Mouse (Mus musculus) right cerebral cortex, adult 2 months (tissue): Measurements from ENCODE around the gene Rpn1.

Experiments used
- DNase-seq, 2 experiments: peaks; one replicate each; pipeline ENCODE4 v3.0.0; 2021 to 2022; ENCODE audit warnings: low spot score in 2 of 2

Gene Rpn1

DNA sequence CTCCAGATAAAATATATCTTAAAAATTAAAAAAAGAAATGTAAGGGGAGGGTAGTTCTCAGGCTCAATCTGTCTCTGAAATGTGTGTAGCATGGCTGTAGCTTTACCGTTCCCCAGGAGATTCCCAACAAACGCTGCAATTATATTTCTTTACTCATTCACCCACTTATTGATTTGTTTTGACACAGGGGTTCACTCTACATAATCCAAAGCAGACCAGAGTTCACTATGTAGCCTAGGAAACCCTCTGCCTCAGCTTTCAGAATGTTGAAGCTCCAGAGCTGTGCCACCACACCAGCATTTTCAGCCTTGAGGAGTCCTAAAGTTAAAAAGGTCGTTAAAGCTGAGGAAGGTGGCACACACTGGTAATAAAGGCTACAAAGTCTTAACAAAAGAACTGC lies 18.3 kb upstream of the Rpn1 start:
- no peak for DNase-seq

GRCm38 (mm10) chr6:88067722-88068121 lies 16.6 kb upstream of the Rpn1 start:
- no peak for DNase-seq

GRCm38 (mm10) chr6:88068739-88069138 lies 15.5 kb upstream of the Rpn1 start:
- no peak for DNase-seq

GRCm38 (mm10) chr6:88070468-88070867 lies 13.8 kb upstream of the Rpn1 start:
- DNase-seq, result no peak

GRCm38 (mm10) chr6:88071216-88071615 lies 13.1 kb upstream of the Rpn1 start:
- no peak for DNase-seq

DNA sequence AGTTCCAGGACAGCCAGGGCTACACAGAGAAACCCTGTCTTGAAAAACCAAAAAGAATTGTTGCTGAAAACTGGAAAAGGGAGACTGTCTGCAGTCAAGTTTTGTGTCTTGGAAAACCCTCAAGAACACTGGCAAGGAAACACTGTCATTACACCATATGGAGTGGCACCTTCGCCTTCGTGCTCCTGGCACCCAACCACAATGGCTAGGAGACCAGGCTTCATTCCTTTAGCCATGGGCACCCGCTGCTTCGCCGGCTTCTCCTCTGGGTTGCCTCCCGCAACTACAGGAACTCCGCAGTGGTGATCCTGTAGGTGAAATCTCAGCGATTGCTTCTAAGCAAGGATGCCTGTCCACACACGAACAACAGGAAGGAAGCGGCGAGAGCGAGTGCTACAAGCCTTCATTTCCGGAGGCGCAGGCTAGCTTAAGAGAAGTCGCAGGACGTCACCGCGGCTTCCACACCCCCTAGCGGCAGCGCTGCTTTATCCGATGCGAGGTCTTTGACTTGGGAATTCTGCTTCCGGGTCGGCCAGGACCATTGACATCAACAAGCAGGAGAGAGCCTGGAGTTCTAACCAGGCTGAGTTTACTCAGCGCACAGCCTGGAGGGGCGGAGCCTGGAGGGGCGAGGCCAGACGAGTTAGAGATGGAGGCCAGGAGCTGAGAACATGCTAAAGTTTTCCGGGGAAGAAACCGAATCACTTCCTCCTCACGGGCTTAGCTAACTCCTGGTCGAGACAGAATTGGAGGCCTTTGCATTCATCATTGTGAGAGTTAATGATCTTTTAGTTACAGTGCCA lies 9.3 kb upstream of the Rpn1 start:
- peak; percentile 95 to 98 for DNase-seq

DNA sequence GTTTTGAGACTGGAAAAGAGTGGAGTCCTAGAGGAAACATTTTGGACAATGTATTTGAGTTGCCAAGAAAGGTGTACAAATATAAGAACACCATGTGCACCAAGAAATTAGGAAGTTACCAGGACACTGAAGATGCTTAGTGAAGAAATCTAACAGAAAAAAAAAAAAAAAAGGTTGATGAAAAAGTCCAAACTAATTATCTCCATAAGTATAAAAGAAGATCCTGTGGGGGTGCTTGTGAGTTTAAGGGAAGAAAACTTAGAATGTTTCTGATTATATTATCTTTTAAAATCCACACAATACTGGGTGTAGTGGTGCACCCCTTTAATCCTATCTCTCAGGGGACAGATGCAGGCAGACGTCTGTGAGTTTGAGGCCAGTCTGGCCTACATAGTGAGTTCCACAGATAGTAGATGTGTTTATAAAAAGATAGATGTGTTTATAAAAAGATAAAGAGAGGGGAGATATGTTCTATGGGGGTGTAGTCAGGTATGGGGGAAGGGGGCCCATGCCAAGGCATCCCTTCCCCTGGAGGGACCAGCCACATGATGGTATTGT lies 8.2 kb upstream of the Rpn1 start:
- no peak for DNase-seq

- DNase-seq, result no peak
Measured at GRCm38 (mm10) chr6:88083095-88083494, 1.2 kb upstream of the Rpn1 start.

DNA sequence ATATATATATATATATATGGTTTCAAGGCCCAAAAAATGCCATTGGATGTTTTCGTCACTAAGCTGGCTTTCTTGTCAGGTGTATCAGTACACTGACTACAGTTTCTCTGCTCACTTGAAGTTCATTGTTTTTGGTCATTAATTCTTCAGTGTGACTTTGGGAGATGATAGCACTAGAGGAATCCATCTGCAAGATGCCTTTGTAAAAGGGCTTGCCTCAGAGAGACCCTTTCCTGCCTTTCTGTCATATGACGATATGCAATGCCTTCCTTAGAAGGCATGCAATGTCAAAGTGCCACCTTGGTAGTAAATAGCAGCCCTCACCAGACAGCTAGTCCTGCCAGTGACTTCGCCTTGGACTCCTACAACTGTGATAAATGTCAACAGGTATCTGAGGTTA lies 610 bp upstream of the Rpn1 start:
- no peak for DNase-seq

- no peak for DNase-seq
Measured at GRCm38 (mm10) chr6:88088971-88089370, 4.7 kb downstream of the Rpn1 start.

DNA sequence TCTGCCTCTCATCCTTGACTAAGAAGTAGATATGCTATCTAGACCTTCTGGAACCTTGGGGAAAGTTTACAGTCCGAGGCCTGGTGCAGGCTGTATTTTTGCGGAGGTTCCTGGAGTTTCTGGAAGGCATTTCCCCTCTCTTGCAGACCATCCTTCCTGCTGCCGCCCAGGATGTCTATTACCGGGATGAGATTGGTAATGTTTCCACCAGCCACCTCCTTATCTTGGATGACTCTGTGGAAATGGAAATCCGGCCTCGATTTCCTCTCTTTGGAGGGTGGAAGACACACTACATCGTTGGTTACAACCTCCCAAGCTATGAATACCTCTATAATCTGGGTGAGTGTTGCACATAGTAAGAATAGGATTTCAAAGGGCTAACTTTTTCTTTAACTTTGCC lies 11.1 kb downstream of the Rpn1 start:
- DNase-seq, result no peak

DNA sequence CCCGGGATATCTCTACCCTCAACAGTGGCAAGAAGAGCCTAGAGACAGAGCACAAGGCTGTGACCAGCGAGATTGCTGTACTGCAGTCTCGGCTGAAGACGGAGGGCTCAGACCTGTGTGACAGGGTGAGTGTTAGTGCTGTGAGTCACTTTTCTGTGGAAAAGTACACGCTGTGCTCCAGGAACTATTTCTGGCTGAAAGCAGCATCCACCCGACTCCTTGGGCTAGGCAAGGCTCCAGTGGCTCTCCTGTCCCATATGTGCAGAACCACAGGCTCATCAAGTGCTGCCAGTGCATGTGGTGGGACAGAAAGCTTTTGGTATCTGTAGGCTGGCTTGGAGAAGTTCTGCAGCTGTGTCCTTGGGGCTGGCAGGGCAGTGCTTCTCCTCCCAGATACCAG lies 17.8 kb downstream of the Rpn1 start:
- DNase-seq, result no peak

GRCm38 (mm10) chr6:88105783-88106611 lies 21.7 kb downstream of the Rpn1 start:
- DNase-seq, result peak; percentile 96

- DNase-seq, result no peak
Measured at GRCm38 (mm10) chr6:88106612-88107123, 22.4 kb downstream of the Rpn1 start.

DNA sequence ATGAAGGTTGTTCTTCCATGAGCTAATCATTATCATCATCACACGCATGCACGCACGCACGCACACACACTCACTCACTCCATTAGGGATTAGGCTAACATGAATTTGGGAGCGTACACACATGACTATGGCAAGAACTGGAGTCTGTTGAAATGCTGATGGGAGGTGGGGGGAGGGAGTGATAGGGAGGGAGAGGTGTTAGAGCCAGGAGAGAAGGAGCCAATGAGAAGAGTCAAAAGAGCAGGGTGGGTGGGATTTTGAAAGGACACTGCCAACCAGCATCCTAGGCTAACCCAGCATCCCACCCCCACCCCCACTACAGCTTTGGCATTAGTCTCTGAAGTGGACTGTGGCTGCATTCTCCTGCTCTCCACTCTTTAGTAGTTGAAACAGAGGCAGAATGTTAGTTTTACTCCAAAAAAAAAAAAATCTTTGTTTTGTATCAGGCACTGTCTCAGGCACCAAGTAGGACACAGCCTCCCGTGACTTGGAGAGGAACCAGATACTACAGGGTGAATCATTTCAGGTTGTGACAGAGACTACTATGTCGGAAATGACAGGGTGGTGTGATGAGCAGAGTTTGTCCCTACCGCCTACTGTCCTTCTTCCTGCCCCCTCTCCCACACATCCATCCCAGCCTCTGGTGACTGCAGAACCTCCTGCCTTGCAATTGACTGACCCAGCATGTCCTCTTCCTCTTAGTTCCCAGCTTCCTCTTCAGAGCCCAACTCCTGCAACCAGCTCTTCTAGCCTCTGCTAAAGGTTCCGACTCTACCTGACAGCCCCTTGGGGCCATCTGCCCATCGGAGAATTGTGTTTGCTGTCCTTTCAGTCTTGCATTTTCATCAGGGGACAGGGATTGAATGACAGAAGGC lies 23.6 kb downstream of the Rpn1 start:
- no peak for DNase-seq

GRCm38 (mm10) chr6:88113139-88113538 lies 28.9 kb downstream of the Rpn1 start:
- DNase-seq, result peak; percentile 65 to 74

GRCm38 (mm10) chr6:88114414-88114813 lies 30.1 kb downstream of the Rpn1 start:
- no peak for DNase-seq

DNA sequence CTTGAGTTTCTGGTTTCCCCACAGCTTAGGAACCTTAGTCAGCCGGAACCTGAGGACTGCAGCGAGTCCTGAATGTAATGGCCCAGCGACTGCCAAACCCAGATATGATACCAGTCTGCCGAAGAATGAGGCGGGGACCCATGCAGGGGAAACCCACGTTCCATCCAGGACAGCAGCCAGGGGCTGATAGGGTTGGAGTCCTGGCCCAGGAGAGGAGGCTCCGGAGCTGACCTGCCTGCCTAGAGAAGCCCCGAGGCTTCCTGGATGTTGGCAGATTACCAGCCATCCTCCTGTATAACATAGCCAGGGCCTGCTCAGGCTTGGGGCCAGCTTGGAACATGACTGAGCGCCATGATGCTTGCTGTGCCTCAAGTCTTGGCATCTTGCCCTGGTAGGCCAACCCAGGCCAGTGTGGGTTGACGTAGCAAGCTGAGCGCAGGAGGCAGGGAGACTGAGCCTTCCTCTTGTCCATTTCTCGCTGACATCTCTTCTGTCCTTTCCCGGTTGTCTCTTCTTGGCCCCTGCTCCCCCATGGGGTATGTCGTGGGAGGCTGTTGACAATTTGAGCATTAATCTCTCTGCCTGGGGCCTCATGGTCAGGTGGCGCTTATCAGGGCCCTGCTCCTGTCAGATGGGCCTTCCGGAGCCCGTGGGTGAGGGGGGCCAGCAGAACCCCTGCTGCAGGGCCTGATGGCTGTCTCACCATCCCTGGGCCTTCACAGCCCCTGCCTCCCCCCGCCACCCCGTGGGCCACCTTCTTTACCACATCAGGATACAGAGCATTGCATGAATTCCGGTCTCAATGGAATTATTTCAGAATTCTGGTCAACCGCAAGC lies 32.3 kb downstream of the Rpn1 start:
- DNase-seq, result no peak

DNA sequence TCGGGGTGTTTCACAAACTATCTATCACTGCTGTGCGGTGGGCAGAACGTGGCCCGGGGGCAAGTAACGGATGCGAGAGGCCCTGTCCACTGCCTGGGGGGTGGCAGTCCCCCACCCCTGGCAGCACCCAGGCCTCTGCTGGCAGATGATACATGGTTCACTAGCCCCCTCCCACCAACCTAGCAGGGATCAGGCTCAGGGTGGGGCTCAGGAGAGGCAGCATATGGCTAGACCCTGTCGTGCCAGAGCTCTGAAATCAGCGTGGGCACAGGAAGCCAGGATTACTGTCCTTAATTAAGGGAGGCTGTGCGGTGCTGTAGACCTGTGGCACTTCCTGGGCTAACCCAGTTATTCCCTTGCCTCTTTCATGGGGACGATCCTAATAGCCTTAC lies 32.9 kb downstream of the Rpn1 start:
- no peak for DNase-seq

DNA sequence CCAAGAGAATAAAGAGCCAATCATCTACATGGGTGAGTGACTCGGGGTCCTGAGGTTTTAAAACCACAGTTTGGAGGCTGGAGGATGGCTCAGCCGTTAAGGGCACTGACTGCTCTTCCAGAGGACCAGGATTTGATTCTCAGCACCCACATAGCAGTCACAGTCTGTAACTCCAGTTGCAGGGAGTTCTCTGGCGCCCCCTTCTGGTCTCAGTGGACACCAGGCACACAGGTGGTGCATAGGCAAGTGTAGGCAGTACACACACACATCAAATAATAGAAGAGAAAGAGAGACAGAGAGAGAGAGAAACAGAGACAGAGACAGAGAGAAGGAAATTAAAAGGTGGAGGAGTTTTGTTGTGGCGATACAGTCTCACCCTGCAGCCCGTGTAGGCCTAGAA lies 35.0 kb downstream of the Rpn1 start:
- DNase-seq, result no peak

DNA sequence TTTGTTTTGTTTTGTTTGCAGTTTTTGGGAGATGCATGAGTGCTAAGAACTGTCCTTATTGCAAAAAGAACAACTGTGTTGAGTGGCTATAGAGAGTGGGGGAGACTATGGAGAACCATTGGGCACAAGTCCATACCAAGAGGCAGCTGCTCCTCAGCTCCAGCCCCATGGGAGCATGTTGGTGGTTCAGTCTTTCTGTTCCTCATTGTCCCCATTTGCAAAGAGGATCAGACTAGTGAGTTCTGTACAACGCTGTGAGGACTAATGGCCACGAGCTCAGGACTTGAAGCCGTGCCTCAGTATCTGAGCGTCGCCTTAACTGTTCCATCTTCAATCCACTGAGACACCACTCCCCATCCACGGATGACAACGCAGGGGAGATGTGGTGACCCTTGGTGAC lies 36.5 kb downstream of the Rpn1 start:
- no peak for DNase-seq
